Mouse (Mus musculus): Measurements from ENCODE around the gene Ppp1r1a.

Ppp1r1a gene

DNA sequence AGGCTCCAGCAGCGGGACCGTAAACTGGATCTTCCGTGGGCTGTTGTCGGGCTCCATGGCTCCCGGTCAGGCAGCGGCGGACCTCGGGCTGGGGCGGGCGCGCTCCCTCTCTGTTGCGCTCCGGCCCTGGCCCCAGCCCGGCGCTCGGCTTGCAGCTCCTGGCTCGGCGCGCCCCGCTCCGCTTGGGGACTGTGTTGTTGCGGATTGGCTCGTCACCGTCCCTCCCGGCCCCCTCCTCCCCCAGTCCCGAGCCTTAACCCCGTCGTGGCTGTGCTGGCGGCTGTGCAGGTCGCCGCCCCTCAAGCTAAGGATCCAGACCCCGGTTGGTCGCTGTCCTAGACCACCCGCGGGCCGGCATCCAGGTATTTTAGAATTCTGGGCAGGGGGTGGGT, at the start of gene Ppp1r1a:
Ppp1r1a (minus strand) TSS at position 182 of the 392 bp plus-strand sequence.
- DNase-seq (ENCODE audit: low read depth, low spot score): no peak

DNA sequence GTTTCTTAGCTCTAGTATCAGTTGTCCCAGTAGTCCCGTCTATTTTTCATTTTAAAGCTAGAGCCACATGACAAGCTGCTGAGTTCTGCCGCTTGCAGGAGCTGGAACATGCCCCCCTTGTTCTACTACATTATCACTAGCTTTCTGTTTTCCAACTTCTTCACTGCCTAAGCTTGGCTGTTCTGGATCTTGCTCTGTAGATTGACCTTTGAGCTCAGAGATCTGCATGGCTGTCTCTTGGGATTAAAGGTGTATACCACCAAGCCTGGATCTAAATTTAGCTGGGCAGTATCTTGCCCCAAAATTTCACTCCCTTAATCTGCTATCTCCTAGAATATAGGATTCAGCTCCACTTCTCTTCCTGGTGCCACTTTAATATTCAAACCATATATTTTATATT, 48.1 kb upstream of the Ppp1r1a start:
- DNase-seq (ENCODE audit: low read depth, low spot score): no peak

DNA sequence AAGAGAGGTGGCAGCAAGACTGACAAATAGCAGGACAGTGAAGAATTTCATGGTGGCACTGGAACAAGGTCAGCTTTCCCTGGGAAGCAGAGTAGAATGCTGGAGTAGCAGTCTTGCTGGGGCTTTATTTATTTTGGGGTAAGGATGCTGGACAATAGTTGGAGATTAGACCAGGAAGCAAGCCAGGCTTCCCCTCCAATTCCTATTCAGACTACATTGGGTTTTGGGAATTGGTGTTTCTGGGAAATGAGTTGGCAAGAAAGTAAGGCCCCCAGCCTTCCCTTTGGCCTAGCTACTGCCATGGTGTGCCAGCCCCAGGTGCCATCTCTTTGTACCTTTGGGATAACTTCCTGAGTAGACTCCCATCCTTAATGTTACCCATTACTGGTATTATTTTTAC, 27.2 kb upstream of the Ppp1r1a start, which contains the start of gene Glycam1:
Glycam1 (minus strand) TSS at position 101 of the 400 bp plus-strand sequence.
- no peak for DNase-seq (ENCODE audit: low read depth, low spot score)

DNA sequence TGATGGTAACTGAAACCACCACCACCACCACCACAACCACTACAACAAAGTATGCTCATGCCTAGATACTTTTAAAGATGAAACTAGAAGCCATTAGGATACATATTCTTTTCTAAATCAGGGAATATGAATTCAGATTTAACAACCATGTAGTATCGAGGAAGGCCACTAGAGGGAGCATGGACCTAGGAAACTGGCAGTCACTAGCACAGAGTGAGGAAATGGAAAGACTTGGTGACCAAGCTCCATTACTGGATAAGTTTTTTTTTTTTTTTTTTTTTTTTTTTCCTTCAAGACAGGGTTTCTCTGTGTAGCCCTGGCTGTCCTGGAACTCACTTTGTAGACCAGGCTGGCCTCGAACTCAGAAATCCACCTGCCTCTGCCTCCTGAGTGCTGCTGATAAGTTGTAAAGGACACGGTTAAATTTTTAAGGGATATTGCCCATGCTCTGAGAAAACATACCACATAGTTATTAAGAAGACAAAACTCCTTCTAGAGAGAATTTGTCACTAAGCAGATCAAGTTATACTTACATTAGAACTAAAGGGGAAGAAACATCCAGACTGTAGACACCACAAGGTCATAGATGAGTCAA, 14.4 kb upstream of the Ppp1r1a start:
- peak; percentile 88 for DNase-seq (ENCODE audit: low read depth, low spot score)

DNA sequence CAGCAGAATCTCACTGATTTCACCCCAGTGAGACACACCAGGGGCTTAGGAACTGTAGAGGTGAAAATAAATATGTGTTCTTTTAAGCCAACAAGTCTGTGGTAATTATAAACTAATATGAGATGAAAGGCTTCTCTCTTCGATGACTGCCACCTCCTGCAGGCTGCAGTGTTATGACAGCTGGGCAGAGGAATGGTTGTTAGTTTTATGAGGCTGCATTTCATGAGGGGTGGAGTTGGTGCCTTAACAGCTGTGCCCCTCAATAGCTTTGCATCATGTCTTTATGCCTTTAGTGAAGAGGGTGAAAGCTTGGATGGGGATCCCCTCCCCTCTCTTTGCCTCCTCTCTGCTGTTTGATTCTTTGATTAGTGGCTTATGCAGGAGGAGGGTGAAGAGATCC, 13.2 kb upstream of the Ppp1r1a start:
- DNase-seq (ENCODE audit: low read depth, low spot score): no peak

DNA sequence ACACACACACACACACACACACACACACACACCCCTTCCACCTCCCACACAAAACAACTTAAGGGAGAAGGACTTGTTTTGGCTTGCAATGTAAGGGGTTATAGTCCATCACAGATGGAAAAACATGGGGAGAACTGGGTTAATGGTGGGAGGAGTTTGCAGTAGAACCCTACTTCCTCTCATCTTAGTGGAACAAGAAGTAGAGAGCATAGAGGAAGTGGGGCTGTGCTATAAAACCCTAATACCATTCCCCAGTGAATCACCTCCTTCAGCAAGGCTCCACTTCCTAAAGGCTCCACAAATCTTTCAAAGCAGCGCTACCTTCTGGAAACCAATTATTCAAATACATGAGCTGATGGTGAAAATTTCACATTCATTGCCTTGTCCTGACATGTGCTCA, 11.7 kb upstream of the Ppp1r1a start:
- DNase-seq (ENCODE audit: low read depth, low spot score): no peak

DNA sequence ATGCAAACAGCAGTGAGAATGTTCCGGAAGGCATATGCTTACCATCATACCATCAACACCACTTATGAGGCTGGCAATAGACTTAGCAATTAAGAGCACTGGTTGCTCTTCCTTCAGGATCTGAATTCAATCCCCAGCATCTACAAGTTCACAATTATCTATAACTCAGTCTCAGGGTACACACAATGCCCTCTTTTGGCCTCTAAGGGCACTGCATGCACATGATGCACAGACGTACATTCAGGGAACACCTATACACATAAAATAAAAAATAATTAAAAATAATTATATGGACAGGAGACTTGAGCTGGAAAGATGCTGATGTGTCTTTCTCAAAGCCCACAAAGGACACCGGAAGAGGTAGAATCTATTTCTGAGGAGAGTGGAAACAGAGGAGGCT, 10.2 kb upstream of the Ppp1r1a start:
- DNase-seq (ENCODE audit: low read depth, low spot score): peak; percentile 12

DNA sequence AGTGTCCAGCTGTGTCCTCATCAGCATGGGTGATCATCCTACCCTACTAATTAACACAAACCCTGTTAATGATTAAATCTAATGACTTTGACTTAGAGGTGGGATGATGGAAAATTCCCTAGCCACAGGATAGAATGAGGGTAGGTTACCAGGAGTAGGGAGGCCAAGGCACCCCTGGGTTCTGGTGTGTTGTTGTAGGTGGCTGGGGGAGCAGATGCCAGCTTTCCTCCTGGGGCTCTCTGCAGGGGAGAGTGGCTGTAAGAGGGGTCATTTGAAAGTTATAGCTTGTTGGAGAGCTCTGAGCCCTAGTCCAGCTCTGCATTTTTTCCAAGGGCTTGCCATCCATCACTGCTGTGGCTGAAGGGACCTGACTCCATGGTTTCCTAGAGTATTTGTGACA, 4.7 kb upstream of the Ppp1r1a start:
- DNase-seq (ENCODE audit: low read depth, low spot score): no peak

DNA sequence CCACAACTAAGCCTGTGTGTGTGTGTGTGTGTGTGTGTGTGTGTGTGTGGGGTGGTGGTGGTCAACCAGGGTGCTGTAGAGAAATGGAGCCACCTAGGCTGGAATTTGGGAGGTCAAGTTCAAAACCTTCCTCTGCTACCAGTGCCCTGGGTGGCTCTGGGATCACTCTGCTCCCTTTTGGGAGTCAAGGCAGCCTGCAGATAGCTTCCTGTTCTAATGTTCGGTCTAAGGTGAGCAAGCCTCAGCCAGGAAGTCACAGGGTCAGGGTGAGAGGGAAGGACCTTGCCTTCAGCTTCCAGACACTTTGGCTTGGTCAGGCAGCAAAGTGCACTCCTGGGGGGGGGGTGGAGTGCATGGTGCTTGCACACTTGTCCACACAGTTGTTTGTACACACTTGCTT, 2.8 kb upstream of the Ppp1r1a start:
- DNase-seq (ENCODE audit: low read depth, low spot score): no peak

DNA sequence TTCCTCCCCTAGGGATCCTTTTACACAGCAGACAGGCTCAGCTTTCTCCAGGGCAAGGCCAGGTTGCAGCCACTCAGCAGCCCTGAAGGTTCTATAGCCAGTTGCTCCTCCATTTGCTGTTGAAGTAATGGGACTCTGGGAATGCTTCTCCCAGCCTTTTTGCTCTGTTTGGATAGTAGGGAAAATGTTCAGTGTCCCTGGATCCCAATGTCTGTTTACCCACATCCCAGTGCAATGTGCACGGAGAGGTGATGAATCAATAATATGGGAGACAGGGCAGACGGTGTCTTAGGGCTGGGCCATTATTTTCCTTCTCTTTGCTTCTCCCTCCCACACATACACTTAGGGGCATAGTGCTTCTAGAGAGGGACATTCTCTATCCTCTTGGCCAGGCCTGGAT, 1.5 kb upstream of the Ppp1r1a start:
- DNase-seq (ENCODE audit: low read depth, low spot score): no peak

DNA sequence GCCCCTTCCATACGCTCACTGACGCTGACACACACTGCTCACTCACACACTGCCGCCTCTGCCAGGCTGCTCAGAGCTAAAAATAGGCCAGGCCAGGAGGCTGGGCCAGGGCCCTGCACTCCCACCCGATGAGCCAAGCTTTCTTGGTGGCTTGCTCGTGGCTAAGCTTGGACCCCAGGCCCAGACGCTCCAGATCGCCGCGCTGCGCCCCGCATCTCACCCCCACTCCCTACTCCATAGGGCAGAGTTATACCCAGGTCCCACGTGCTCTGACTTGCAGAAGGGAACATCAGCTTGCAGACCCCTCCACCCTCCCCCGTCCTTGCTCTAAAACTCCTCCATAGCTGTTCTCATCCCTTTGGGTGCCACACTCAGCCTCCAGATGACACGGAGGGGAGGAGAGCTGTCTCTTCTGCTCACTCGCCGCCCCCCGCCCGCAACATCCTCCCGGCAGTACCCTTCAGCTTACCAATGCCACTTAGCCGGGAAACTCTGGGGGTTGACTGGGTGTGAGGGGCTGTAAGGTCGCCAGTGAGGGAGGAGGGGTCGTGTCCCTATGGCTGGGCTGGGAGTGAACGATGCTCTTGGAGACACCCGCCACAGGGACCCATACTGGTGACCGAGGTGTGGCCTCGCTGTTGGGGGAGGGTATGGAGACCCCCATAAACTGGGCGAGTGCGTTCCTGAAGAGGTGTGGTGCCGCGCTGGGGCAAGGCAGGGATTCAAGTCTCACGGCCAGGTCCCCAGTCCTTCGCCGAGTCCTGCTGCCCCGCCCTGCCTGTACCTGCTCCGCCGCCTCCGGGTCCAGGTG, 587 bp downstream of the Ppp1r1a start:
- DNase-seq (ENCODE audit: low read depth, low spot score): no peak

DNA sequence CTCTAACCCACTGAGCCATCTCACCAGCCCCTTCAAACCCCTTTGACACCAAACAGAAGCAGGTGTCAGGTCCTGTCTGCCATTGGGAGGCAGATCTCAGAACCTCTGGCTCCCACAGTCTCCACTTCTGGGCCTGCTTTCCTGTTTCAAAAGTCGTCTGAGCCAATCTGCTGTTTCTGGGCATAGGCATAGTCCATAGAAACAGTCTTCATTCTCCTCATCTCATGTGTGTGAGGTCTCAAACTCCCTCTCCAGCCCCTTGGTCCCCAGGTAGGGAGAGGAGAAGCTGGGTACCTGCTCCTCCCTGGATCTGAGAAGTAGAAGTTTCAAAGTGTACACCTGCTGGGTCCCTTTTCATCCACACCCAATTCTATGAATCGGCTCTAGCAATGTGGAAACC, 1.3 kb downstream of the Ppp1r1a start:
- DNase-seq (ENCODE audit: low read depth, low spot score): no peak

DNA sequence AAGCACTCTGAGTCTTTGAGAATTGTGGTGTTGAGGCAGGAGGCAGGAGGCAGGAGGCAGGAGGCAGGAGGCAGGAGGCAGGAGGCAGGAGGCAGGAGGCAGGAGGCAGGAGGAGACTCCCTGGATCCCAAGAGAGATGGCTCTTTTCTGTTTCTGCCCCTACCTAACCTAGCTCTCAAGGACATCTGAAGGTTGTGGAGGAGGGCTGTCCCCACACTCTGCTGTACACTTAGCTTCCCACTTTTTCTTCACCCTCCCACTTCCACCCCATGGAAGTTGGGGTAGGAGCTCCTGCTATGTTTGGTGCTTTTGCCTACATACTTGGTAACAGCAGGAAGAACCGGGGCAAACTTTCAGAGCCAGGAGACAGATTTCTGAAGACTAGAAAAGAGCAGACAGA, 2.0 kb downstream of the Ppp1r1a start:
- no peak for DNase-seq (ENCODE audit: low read depth, low spot score)

DNA sequence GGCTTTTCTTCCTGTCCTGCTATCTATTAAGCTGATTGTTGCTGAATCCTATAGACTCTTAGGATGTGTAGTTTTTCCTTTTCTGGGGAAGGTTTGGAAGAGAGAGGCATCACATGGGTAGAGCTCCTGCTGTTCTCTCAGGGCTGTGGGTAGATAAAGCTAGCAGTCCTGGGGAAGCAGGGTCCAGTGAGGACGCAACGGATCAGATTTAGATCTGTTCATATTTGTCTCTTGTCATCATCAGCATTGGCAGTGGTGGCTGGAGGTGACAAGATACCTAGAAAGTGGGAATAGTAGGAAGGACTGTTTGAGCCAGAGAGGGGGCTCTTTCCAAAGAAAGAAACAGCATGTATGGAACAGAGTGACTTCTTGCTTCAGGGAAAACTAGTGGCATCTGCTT, 2.8 kb downstream of the Ppp1r1a start:
- DNase-seq (ENCODE audit: low read depth, low spot score): no peak

DNA sequence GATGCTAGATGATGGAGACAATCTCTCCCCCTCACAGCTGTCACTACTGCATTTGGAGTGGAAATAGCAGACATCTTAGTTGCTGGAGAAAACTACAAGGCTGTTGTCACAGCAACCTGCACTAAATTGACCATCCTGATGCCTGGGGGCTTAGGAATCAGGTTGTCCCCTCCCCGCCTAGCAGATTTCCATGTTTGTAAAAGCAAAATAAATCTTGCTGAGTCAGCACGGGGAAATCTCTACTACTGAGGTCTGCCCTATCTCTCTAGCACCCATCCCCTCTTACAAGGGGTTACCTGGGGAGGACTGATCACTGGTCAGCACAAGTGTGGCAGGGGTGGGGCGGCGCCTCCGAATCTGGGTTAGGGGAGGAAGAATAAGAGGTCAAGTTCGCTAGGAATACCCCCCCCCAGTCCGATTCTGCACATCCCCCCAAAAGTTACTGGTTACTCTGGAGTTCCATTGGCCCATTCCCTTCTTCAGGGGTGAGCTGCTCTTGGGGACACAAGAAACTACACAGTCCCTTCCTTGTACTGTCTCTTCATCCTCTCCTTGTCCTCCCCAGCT, 3.7 kb downstream of the Ppp1r1a start:
- no peak for DNase-seq (ENCODE audit: low read depth, low spot score)

DNA sequence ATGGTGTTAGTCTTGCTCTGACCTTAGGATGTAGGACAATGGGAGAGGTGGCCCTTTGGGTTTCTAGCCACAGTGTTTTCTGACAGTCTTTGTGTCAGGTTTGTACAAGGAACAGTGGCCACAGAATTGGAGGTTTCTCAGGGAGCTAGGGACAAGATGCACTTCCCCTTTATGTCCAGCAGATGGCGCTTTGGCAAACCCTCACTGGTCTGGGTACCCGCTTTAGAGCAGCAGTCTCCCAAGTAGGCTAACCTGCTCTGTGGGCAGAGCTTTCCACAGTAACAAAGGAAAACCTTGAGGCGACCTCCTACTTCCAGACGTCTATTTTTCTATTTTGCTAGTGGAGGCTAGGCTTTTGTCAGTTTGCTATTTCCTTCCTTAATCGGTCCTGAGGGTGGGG, 7.4 kb downstream of the Ppp1r1a start:
- peak; percentile 82 for DNase-seq (ENCODE audit: low read depth, low spot score)

DNA sequence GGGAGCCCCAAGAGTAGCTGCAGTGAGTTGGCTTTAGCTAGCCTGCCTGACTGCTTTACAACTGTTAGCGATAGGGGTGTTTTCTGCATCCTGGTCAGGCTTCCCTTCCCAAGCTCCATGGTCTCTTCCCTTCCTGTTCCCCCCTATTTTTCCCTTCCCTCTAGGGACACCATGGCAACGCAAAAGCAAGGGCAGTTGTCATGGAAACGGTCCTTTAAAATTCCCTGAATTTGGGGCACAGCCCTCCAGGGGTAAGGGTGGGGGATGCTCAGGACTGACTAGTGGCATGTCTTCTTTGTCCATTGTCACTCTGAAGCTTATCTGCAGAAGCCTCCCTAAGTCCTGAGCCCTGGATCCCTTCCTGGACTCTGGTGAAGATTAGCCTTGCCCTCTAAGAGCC, 14.6 kb downstream of the Ppp1r1a start:
- no peak for DNase-seq (ENCODE audit: low read depth, low spot score)

DNA sequence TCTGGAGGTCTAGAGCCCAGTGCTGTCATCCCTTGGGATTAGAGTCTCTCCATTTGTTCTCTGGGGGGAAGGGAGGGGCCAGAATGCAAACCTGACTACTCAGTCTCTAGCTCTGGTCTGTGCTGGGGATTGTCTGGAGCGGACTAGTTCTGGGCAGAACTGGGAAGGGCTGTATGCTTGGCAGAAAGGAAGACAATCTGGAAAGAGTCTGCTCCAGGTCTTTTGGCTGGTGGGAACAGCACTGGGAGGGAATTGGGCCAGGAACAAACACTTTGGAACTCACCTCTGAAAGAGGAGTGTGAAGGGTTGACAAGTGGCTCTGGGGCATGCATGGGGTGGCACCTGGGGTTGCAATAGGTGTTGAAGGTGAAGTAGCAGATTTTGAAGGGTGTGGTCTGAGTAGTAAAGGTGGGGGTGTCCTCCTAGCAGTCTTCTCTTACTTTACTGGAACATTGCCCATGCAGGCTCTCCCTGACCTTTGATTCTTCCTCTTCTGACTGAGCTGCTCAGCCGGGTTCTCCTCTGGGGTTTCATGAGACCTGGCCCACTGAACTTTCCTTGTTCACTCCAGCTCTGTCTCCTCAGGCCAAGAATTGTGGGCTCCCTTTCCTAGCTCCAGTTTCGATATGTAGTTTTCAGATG, 15.2 kb downstream of the Ppp1r1a start:
- no peak for DNase-seq (ENCODE audit: low read depth, low spot score)

DNA sequence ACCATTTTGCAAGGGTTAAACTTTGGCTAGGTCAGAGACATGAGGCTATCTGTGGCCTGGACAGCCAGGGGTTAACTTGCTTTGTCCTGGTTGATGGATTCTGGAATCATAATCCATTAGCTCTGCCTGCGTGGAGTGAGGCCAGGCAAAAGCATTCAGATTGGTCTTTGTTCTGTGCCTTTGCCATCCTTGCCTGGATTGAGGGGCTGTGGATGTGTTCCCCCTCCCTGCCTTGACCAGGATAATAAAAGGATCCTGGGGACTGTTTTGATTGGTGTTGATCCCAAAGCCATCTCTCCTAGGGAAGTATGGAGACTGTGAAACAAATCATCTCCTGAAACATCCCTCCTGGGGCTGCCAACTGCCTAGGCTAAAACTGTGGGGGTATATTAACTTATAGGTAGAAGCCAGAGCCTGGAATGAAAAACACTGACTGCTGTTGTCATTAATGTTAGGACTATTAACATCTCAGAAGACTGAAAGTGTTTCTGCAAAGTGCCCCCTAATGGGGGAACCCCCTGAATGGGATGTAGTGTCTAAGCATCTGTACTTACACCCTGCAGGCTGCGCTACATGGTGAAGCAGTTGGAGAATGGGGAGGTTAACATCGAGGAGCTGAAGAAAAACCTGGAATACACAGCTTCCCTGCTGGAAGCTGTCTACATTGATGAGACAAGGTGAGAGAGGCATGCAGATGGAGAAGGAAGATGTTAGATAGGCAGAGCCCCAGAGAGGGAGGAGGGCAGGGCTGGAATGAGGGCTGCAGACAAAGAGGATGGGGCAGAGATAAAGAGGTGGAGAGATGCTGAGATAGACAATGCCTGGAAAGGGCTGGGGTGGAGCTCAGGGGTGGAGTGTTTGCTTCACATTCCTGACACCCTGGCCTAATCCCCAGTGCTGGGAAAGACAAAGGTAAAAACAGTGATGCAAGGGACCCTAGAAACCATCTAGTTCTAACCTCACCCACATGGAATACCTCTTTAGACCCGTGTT, 18.1 kb downstream of the Ppp1r1a start:
- DNase-seq (ENCODE audit: low read depth, low spot score): no peak

DNA sequence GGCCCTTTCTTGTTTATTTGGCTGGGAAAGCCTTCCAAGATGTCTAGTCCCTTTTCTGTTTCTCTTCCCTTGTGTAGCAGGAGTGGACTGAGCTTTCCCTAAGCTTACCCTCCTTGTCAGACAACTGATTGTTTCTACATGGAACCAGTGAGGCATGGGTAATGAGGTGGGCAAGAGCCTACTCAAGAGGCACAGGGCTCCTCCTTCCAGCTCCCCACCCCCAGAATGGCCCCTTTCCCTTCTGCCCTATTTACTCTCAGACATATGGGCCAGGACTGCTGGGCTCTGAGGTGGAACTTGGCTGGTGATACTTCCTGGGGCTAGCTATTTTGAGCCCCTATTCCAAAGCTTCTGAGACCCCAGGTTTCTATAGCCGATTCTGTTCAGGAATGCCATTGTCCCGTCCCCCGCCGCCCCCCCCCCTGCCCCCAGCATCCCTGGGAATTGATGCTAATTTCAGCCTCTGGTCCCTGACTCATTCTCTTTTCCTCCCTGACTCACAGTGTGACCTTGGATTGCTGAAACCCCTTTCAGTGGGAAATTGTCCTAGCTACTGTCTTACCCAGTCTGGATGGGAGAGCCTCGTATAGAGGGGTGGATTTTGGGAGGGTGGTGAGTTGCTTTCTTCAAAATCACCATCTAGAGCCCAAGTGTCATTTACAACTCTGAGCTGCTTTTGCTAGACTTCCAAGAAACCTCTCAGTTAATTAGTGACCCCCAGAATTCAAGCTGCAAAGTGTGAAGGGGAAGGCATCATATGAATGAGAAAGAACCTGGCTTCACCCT, 19.0 kb downstream of the Ppp1r1a start:
- peak; percentile 56 for DNase-seq (ENCODE audit: low read depth, low spot score)

DNA sequence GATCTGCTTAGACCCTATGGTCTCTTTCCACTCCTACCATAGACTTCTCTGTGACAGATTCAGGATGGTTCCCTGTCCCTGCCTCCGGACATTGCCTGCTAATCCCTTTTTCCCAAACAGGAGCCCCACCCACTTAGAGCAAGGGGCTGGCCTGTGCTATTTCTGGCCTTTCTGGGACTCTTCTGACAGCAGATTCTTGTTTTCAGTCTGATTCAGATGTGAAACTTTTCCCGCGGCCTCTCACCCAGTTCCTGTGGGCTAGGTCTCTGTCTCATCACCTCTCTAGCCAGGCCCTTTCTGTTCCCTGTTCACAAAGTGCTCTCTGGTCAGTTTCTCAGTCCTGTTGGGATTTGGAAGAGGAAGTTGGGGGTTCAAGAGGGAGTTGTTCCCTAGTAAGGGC, 22.9 kb downstream of the Ppp1r1a start:
- peak; percentile 78 for DNase-seq (ENCODE audit: low read depth, low spot score)
